Mouse (Mus musculus): Measurements from ENCODE around the gene Vamp5. TPM values are rescaled to one million over a fixed set of nuclear protein-coding genes. Genes with fewer than 3 reads are reported as not detected.

Vamp5 gene
- 18.2 and 24.0 TPM in 2 replicates for polyA plus RNA-seq (2012; rRNA removed)

GRCm38 (mm10) chr6:72380131-72380770 lies at the start of gene Vamp5:
Gene Vamp5, minus strand, starts transcription at chr6:72380468.
- WGBS = 1% methylated on average over 49 of the region's 49 CpGs
- Histone ChIP-seq H3K4me3 (ENCODE audit: control insufficient read depth, insufficient read depth, low read length) (peak within 1 kb of the TSS; percentile 63), H3K36me3 (ENCODE audit: control insufficient read depth, insufficient read depth, low read length) (peaks cover 1% of the 10 kb centered on the region; the same call in 1 of the 2 replicates), H3K27me3 (ENCODE audit: control insufficient read depth, insufficient read depth, low read length) (no peaks in the 10 kb centered on the region), H3K27ac (ENCODE audit: control insufficient read depth, insufficient read depth, low read length) (no peak within 1 kb of the TSS; the same call in 1 of the 2 replicates), H3K4me1 (replicated peaks; ENCODE audit: control insufficient read depth, insufficient read depth, low read length) (peaks cover 22% of the 10 kb centered on the region)
- peak; percentile 94 for DNase-seq
- TF ChIP-seq POLR2A (IDR thresholded peaks at IDR 0.05; ENCODE audit: control insufficient read depth, extremely low read depth, insufficient read depth, low read length, poor library complexity) (peak; percentile 42; the same call in 1 of the 2 replicates), CTCF (IDR thresholded peaks at IDR 0.05; ENCODE audit: borderline replicate concordance, control insufficient read depth, extremely low read depth, insufficient read depth, low read length, poor library complexity) (peak; percentile 80; the same call in 1 of the 2 replicates)

- 93% methylated on average over 21 of the region's 21 CpGs for WGBS
- H3K27me3 ChIP-seq (ENCODE audit: control insufficient read depth, insufficient read depth, low read length) = no peaks in the 10 kb centered on the region
- no peak overlapping the region for H3K4me3 ChIP-seq (ENCODE audit: control insufficient read depth, insufficient read depth, low read length)
- TF ChIP-seq CTCF (IDR thresholded peaks at IDR 0.05; ENCODE audit: borderline replicate concordance, control insufficient read depth, extremely low read depth, insufficient read depth, low read length, poor library complexity) (no peak), POLR2A (IDR thresholded peaks at IDR 0.05; ENCODE audit: control insufficient read depth, extremely low read depth, insufficient read depth, low read length, poor library complexity) (no peak)
- DNase-seq = no peak
- no peak overlapping the region for H3K27ac ChIP-seq (ENCODE audit: control insufficient read depth, insufficient read depth, low read length)
- no peaks in the 10 kb centered on the region for H3K4me1 ChIP-seq (replicated peaks; ENCODE audit: control insufficient read depth, insufficient read depth, low read length)
- H3K36me3 ChIP-seq (ENCODE audit: control insufficient read depth, insufficient read depth, low read length) = peaks cover 57% of the 10 kb centered on the region
Observed at GRCm38 (mm10) chr6:72429061-72429842, 49.0 kb upstream of the Vamp5 start.

GRCm38 (mm10) chr6:72428036-72428435 lies 47.8 kb upstream of the Vamp5 start:
- 57% methylated on average over 8 of the region's 8 CpGs for WGBS
- peaks cover 48% of the 10 kb centered on the region for H3K36me3 ChIP-seq (ENCODE audit: control insufficient read depth, insufficient read depth, low read length)
- peak; percentile 80 for DNase-seq

GRCm38 (mm10) chr6:72425646-72426045 lies 45.4 kb upstream of the Vamp5 start:
- 98% methylated on average over 11 of the region's 11 CpGs for WGBS

More at GRCm38 (mm10) chr6:72428036-72428435, 47.8 kb upstream of the Vamp5 start:
- Histone ChIP-seq H3K4me3 (ENCODE audit: control insufficient read depth, insufficient read depth, low read length) (no peak overlapping the region), H3K27me3 (ENCODE audit: control insufficient read depth, insufficient read depth, low read length) (no peaks in the 10 kb centered on the region), H3K27ac (ENCODE audit: control insufficient read depth, insufficient read depth, low read length) (no peak overlapping the region), H3K4me1 (replicated peaks; ENCODE audit: control insufficient read depth, insufficient read depth, low read length) (no peaks in the 10 kb centered on the region)
- TF ChIP-seq CTCF (IDR thresholded peaks at IDR 0.05; ENCODE audit: borderline replicate concordance, control insufficient read depth, extremely low read depth, insufficient read depth, low read length, poor library complexity) (no peak), POLR2A (IDR thresholded peaks at IDR 0.05; ENCODE audit: control insufficient read depth, extremely low read depth, insufficient read depth, low read length, poor library complexity) (no peak)

GRCm38 (mm10) chr6:72420901-72421300 lies 40.6 kb upstream of the Vamp5 start:
- no peak for DNase-seq
- no peak for TF ChIP-seq POLR2A (IDR thresholded peaks at IDR 0.05; ENCODE audit: control insufficient read depth, extremely low read depth, insufficient read depth, low read length, poor library complexity)
- H3K4me3 ChIP-seq (ENCODE audit: control insufficient read depth, insufficient read depth, low read length) = no peak overlapping the region
- no peak overlapping the region for H3K27ac ChIP-seq (ENCODE audit: control insufficient read depth, insufficient read depth, low read length)
- H3K27me3 ChIP-seq (ENCODE audit: control insufficient read depth, insufficient read depth, low read length) = no peaks in the 10 kb centered on the region
- H3K4me1 ChIP-seq (replicated peaks; ENCODE audit: control insufficient read depth, insufficient read depth, low read length) = no peaks in the 10 kb centered on the region
- peaks cover 25% of the 10 kb centered on the region for H3K36me3 ChIP-seq (ENCODE audit: control insufficient read depth, insufficient read depth, low read length)
- 96% methylated on average over 10 of the region's 10 CpGs for WGBS

More at GRCm38 (mm10) chr6:72425646-72426045, 45.4 kb upstream of the Vamp5 start:
- Histone ChIP-seq H3K27ac (ENCODE audit: control insufficient read depth, insufficient read depth, low read length) (no peak overlapping the region), H3K36me3 (ENCODE audit: control insufficient read depth, insufficient read depth, low read length) (peaks cover 26% of the 10 kb centered on the region), H3K4me1 (replicated peaks; ENCODE audit: control insufficient read depth, insufficient read depth, low read length) (no peaks in the 10 kb centered on the region), H3K4me3 (ENCODE audit: control insufficient read depth, insufficient read depth, low read length) (no peak overlapping the region), H3K27me3 (ENCODE audit: control insufficient read depth, insufficient read depth, low read length) (no peaks in the 10 kb centered on the region)
- no peak for DNase-seq
- TF ChIP-seq CTCF (IDR thresholded peaks at IDR 0.05; ENCODE audit: borderline replicate concordance, control insufficient read depth, extremely low read depth, insufficient read depth, low read length, poor library complexity) (no peak), POLR2A (IDR thresholded peaks at IDR 0.05; ENCODE audit: control insufficient read depth, extremely low read depth, insufficient read depth, low read length, poor library complexity) (no peak)

- TF ChIP-seq CTCF (IDR thresholded peaks at IDR 0.05; ENCODE audit: borderline replicate concordance, control insufficient read depth, extremely low read depth, insufficient read depth, low read length, poor library complexity) (no peak), POLR2A (IDR thresholded peaks at IDR 0.05; ENCODE audit: control insufficient read depth, extremely low read depth, insufficient read depth, low read length, poor library complexity) (no peak)
Observed at GRCm38 (mm10) chr6:72419806-72420205, 39.5 kb upstream of the Vamp5 start.

More at GRCm38 (mm10) chr6:72419806-72420205, 39.5 kb upstream of the Vamp5 start:
- no peak for DNase-seq
- whole genome bisulfite sequencing = 100% methylated on average over 1 of the region's 1 CpGs
- peaks cover 14% of the 10 kb centered on the region for H3K36me3 ChIP-seq (ENCODE audit: control insufficient read depth, insufficient read depth, low read length)
- no peak overlapping the region for H3K4me3 ChIP-seq (ENCODE audit: control insufficient read depth, insufficient read depth, low read length)
- H3K27me3 ChIP-seq (ENCODE audit: control insufficient read depth, insufficient read depth, low read length) = no peaks in the 10 kb centered on the region
- peaks cover 4% of the 10 kb centered on the region; the same call in 1 of the 2 replicates for H3K4me1 ChIP-seq (replicated peaks; ENCODE audit: control insufficient read depth, insufficient read depth, low read length)
- no peak overlapping the region for H3K27ac ChIP-seq (ENCODE audit: control insufficient read depth, insufficient read depth, low read length)
